Mouse (Mus musculus) intestine, embryonic 15.5 days (tissue): ENCODE measurements around the gene Mrpl12. TPM values are rescaled to one million over a fixed set of nuclear protein-coding genes. Genes with fewer than 3 reads are reported as not detected.

ENCODE experiments used
- ATAC-seq: fragments of 200-750 bp; cut with Nextera tagmentation; 2 replicates; pipeline ENCODE4 v1.8.0; 2017; ENCODE audit warnings: moderate TSS enrichment, moderate library complexity
- H3K27ac ChIP-seq: fragments of 300-500 bp; sonication (generic); 2 replicates; pipeline ENCODE4 v1.5.1; 2015; ENCODE audit warnings: mild to moderate bottlenecking, inconsistent platforms
- H3K27me3 ChIP-seq: fragments of 300-500 bp; sonication (generic); replicated peaks from 2 replicates; pipeline ENCODE4 v1.6.1; 2015; ENCODE audit warnings: inconsistent platforms
- H3K36me3 ChIP-seq: fragments of 300-500 bp; sonication (generic); 2 replicates; pipeline ENCODE4 v1.6.1; 2015; ENCODE audit warnings: inconsistent platforms
- H3K4me1 ChIP-seq: fragments of 300-500 bp; sonication (generic); replicated peaks from 2 replicates; pipeline ENCODE4 v1.6.1; 2015; ENCODE audit warnings: inconsistent platforms
- H3K4me2 ChIP-seq: fragments of 300-500 bp; sonication (generic); replicated peaks from 2 replicates; pipeline ENCODE4 v1.6.1; 2015; ENCODE audit warnings: mild to moderate bottlenecking, inconsistent platforms
- H3K4me3 ChIP-seq: fragments of 300-500 bp; sonication (generic); replicated peaks from 2 replicates; pipeline ENCODE4 v1.5.1; 2015; ENCODE audit warnings: inconsistent platforms
- H3K9ac ChIP-seq: fragments of 300-500 bp; sonication (generic); 2 replicates; pipeline ENCODE4 v1.6.1; 2015; ENCODE audit warnings: inconsistent platforms
- H3K9me3 ChIP-seq: fragments of 300-500 bp; sonication (generic); 2 replicates; pipeline ENCODE4 v1.6.1; 2016; ENCODE audit warnings: inconsistent platforms
- WGBS: fragments of 180-500 bp; shearing (Covaris S2); methylation state at CpG from one replicate; pipeline ENCODE4 v1.1.7; 2015; 5-methylcytosine and 5-hydroxymethylcytosine counted together
- polyA plus RNA-seq: library from polyadenylated mRNA; unstranded; fragments of >200 nt; fragmentation: Nextera tagmentation; extraction: Ambion mirVana; gene quantifications from 2 replicates; pipeline ENCODE4 v1.2.1, GENCODE M21; 2015

The Mrpl12 gene
- polyA plus RNA-seq, 1 experiment from 2014 or later, result 222 TPM

GRCm38 (mm10) chr11:120530085-120530964 lies 45.9 kb downstream of the Mrpl12 start, which contains the start of gene Gcgr:
Gcgr (plus strand) TSS chr11:120530699.
- no peaks in the 10 kb centered on the region for H3K36me3 ChIP-seq
- peak; percentile 60 for ATAC-seq
- 14% methylated on average over 42 of the region's 62 CpGs for WGBS
- H3K4me1 ChIP-seq, result peaks cover 10% of the 10 kb centered on the region
- peaks cover 65% of the 10 kb centered on the region for H3K27me3 ChIP-seq
- H3K9ac ChIP-seq, result peak within 1 kb of the TSS; percentile 59
- peak within 1 kb of the TSS; percentile 91 for H3K4me2 ChIP-seq
- H3K9me3 ChIP-seq, result no peaks in the 10 kb centered on the region
- H3K4me3 ChIP-seq, result peak within 1 kb of the TSS; percentile 45
- H3K27ac ChIP-seq, result no peak within 1 kb of the TSS

- WGBS, result 31% methylated on average over 9 of the region's 9 CpGs
Observed at GRCm38 (mm10) chr11:120531646-120532045, 47.2 kb downstream of the Mrpl12 start.

GRCm38 (mm10) chr11:120534093-120534492 lies 49.7 kb downstream of the Mrpl12 start:
- Histone ChIP-seq H3K4me1 (peaks cover 17% of the 10 kb centered on the region), H3K9ac (no peak overlapping the region), H3K27me3 (peaks cover 55% of the 10 kb centered on the region), H3K27ac (no peak overlapping the region), H3K4me2 (no peak overlapping the region), H3K36me3 (no peaks in the 10 kb centered on the region), H3K4me3 (no peak overlapping the region), H3K9me3 (no peaks in the 10 kb centered on the region)
- ATAC-seq, result no peak
- WGBS, result 80% methylated on average over 8 of the region's 8 CpGs

More at GRCm38 (mm10) chr11:120531646-120532045, 47.2 kb downstream of the Mrpl12 start:
- H3K27me3 ChIP-seq, result peaks cover 65% of the 10 kb centered on the region
- H3K4me3 ChIP-seq, result no peak overlapping the region
- H3K9me3 ChIP-seq, result no peaks in the 10 kb centered on the region
- H3K4me2 ChIP-seq, result no peak overlapping the region
- H3K27ac ChIP-seq, result no peak overlapping the region
- H3K9ac ChIP-seq, result no peak overlapping the region
- ATAC-seq, result no peak
- no peaks in the 10 kb centered on the region for H3K36me3 ChIP-seq
- H3K4me1 ChIP-seq, result peaks cover 10% of the 10 kb centered on the region

- Histone ChIP-seq H3K36me3 (no peaks in the 10 kb centered on the region), H3K9ac (no peak overlapping the region; the same call in 1 of the 2 replicates)
- WGBS, result 73% methylated on average over 3 of the region's 3 CpGs
Observed at GRCm38 (mm10) chr11:120535145-120535544, 50.7 kb downstream of the Mrpl12 start.

GRCm38 (mm10) chr11:120535804-120536203 lies 51.4 kb downstream of the Mrpl12 start:
- Histone ChIP-seq H3K27me3 (peaks cover 38% of the 10 kb centered on the region), H3K9ac (no peak overlapping the region), H3K9me3 (no peaks in the 10 kb centered on the region), H3K27ac (no peak overlapping the region), H3K4me3 (no peak overlapping the region), H3K36me3 (no peaks in the 10 kb centered on the region), H3K4me2 (no peak overlapping the region), H3K4me1 (peaks cover 28% of the 10 kb centered on the region)
- WGBS, result 70% methylated on average over 3 of the region's 3 CpGs
- no peak for ATAC-seq

More at GRCm38 (mm10) chr11:120535145-120535544, 50.7 kb downstream of the Mrpl12 start:
- H3K9me3 ChIP-seq, result no peaks in the 10 kb centered on the region
- no peak overlapping the region for H3K27ac ChIP-seq
- ATAC-seq, result no peak
- H3K4me2 ChIP-seq, result no peak overlapping the region
- peaks cover 45% of the 10 kb centered on the region for H3K27me3 ChIP-seq
- peaks cover 27% of the 10 kb centered on the region for H3K4me1 ChIP-seq
- H3K4me3 ChIP-seq, result no peak overlapping the region

- Histone ChIP-seq H3K4me3 (no peak overlapping the region), H3K27ac (peak overlapping the region; percentile 64), H3K27me3 (peaks cover 13% of the 10 kb centered on the region), H3K36me3 (peaks cover 9% of the 10 kb centered on the region), H3K9me3 (no peaks in the 10 kb centered on the region), H3K4me1 (peaks cover 29% of the 10 kb centered on the region), H3K9ac (no peak overlapping the region), H3K4me2 (no peak overlapping the region)
- peak; percentile 2; the same call in 1 of the 2 replicates for ATAC-seq
- 63% methylated on average over 3 of the region's 3 CpGs for WGBS
Observed at GRCm38 (mm10) chr11:120538485-120538884, 54.1 kb downstream of the Mrpl12 start.

Other genes with a start within 250 kb of the Mrpl12 start
- gene Actg1, start 136.1 kb upstream of the Mrpl12 start, polyA plus RNA-seq, result 2,607 and 2,658 TPM in 2 replicates
- gene Fscn2, start 123.1 kb upstream of the Mrpl12 start, polyA plus RNA-seq, result 0.18 TPM in 1 of 2 replicates, not detected in the other
- 24.2 and 29.4 TPM in 2 replicates for gene Faap100, start 105.8 kb upstream of the Mrpl12 start, polyA plus RNA-seq
- 26.6 and 28.9 TPM in 2 replicates for gene Nploc4, start 46.9 kb upstream of the Mrpl12 start, polyA plus RNA-seq
- gene Tspan10, start 42.0 kb upstream of the Mrpl12 start, polyA plus RNA-seq, result not detected in 2 replicates
- 0.18 and 0.34 TPM in 2 replicates for gene Pde6g, start 31.1 kb upstream of the Mrpl12 start, polyA plus RNA-seq
- 16.4 and 18.2 TPM in 2 replicates for gene Oxld1, start 26.5 kb upstream of the Mrpl12 start, polyA plus RNA-seq
- gene Ccdc137, start 26.5 kb upstream of the Mrpl12 start, polyA plus RNA-seq, result 27.6 and 31.3 TPM in 2 replicates
- gene Arl16, start 17.0 kb upstream of the Mrpl12 start, polyA plus RNA-seq, result 34.7 and 36.5 TPM in 2 replicates
- 79.1 and 90.1 TPM in 2 replicates for gene Slc25a10, start 7.2 kb downstream of the Mrpl12 start, polyA plus RNA-seq
- gene Gcgr, start 46.1 kb downstream of the Mrpl12 start, polyA plus RNA-seq, result 0.58 and 0.67 TPM in 2 replicates
- gene Mcrip1, start 65.1 kb downstream of the Mrpl12 start, polyA plus RNA-seq, result 135 and 142 TPM in 2 replicates
- gene Ppp1r27, start 66.5 kb downstream of the Mrpl12 start, polyA plus RNA-seq, result not detected in 2 replicates
- gene P4hb, start 88.6 kb downstream of the Mrpl12 start, polyA plus RNA-seq, result 992 and 1,107 TPM in 2 replicates
- 559 and 611 TPM in 2 replicates for gene Arhgdia, start 97.0 kb downstream of the Mrpl12 start, polyA plus RNA-seq
- 406 and 459 TPM in 2 replicates for gene Alyref, start 113.8 kb downstream of the Mrpl12 start, polyA plus RNA-seq
- 178 and 194 TPM in 2 replicates for gene Anapc11, start 113.8 kb downstream of the Mrpl12 start, polyA plus RNA-seq
- gene Npb, start 123.9 kb downstream of the Mrpl12 start, polyA plus RNA-seq, result 2.7 and 3.6 TPM in 2 replicates
- gene Pcyt2, start 133.3 kb downstream of the Mrpl12 start, polyA plus RNA-seq, result 250 and 306 TPM in 2 replicates
- 40.1 and 42.2 TPM in 2 replicates for gene Sirt7, start 140.6 kb downstream of the Mrpl12 start, polyA plus RNA-seq
- gene Mafg, start 149.0 kb downstream of the Mrpl12 start, polyA plus RNA-seq, result 26.9 and 28.5 TPM in 2 replicates
- gene Pycr1, start 159.2 kb downstream of the Mrpl12 start, polyA plus RNA-seq, result 26.4 TPM in 2 replicates
- not detected in 2 replicates for gene Myadml2, start 163.5 kb downstream of the Mrpl12 start, polyA plus RNA-seq
- 1.6 and 3.0 TPM in 2 replicates for gene Notum, start 176.6 kb downstream of the Mrpl12 start, polyA plus RNA-seq
- 96.0 and 103 TPM in 2 replicates for gene Aspscr1, start 188.4 kb downstream of the Mrpl12 start, polyA plus RNA-seq
- 163 and 170 TPM in 2 replicates for gene Cenpx, start 229.1 kb downstream of the Mrpl12 start, polyA plus RNA-seq
- gene Lrrc45, start 229.3 kb downstream of the Mrpl12 start, polyA plus RNA-seq, result 42.0 and 45.4 TPM in 2 replicates
- gene Rac3, start 236.9 kb downstream of the Mrpl12 start, polyA plus RNA-seq, result 34.2 and 35.8 TPM in 2 replicates
- 31.3 and 41.7 TPM in 2 replicates for gene Dcxr, start 242.7 kb downstream of the Mrpl12 start, polyA plus RNA-seq
- 0.79 and 2.4 TPM in 2 replicates for gene Cbr2, start 247.5 kb downstream of the Mrpl12 start, polyA plus RNA-seq